Mouse (Mus musculus): Measurements from ENCODE around the gene Tulp4. TPM values are rescaled to one million over a fixed set of nuclear protein-coding genes. Genes with fewer than 3 reads are reported as not detected.
"Not testable (repeated sequence)": the region's sequence is repeated elsewhere in the genome, so short reads cannot be mapped to it uniquely, and the experiment has no call there.

Gene Tulp4
- polyA plus RNA-seq, 1 experiment from 2014 or later, result 113 TPM

- Histone ChIP-seq H3K4me3 (ENCODE audit: low read length) (no peak overlapping the region), H3K27me3 (replicated peaks; ENCODE audit: control insufficient read depth, insufficient read depth, low read length) (no peaks in the 10 kb centered on the region), H3K9me3 (ENCODE audit: control insufficient read depth, low read length) (no peaks in the 10 kb centered on the region), H3K4me2 (ENCODE audit: low read length) (no peak overlapping the region), H3K27ac (ENCODE audit: low read depth, low read length) (no peak overlapping the region), H3K9ac (ENCODE audit: low read depth, low read length) (no peak overlapping the region), H3K4me1 (ENCODE audit: control insufficient read depth, insufficient read depth, low read depth, low read length) (no peaks in the 10 kb centered on the region), H3K36me3 (ENCODE audit: control insufficient read depth, insufficient read depth, low read length) (peaks cover 14% of the 10 kb centered on the region)
- WGBS, result 46% methylated on average over 4 of the region's 4 CpGs
- ATAC-seq, result no peak
Observed at GRCm38 (mm10) chr17:6203795-6204194, 97.6 kb downstream of the Tulp4 start.

- no peak for ATAC-seq
- Histone ChIP-seq H3K27me3 (replicated peaks; ENCODE audit: control insufficient read depth, insufficient read depth, low read length) (no peaks in the 10 kb centered on the region), H3K9ac (ENCODE audit: low read depth, low read length) (no peak overlapping the region), H3K36me3 (ENCODE audit: control insufficient read depth, insufficient read depth, low read length) (peaks cover 45% of the 10 kb centered on the region), H3K4me3 (ENCODE audit: low read length) (no peak overlapping the region), H3K4me1 (ENCODE audit: control insufficient read depth, insufficient read depth, low read depth, low read length) (no peaks in the 10 kb centered on the region), H3K27ac (ENCODE audit: low read depth, low read length) (no peak overlapping the region), H3K4me2 (ENCODE audit: low read length) (no peak overlapping the region), H3K9me3 (ENCODE audit: control insufficient read depth, low read length) (no peaks in the 10 kb centered on the region)
- WGBS, result 94% methylated on average over 1 of the region's 1 CpGs
Observed at GRCm38 (mm10) chr17:6211721-6212120, 105.5 kb downstream of the Tulp4 start.

- Histone ChIP-seq H3K4me3 (ENCODE audit: low read length) (no peak overlapping the region), H3K27me3 (replicated peaks; ENCODE audit: control insufficient read depth, insufficient read depth, low read length) (no peaks in the 10 kb centered on the region), H3K4me1 (ENCODE audit: control insufficient read depth, insufficient read depth, low read depth, low read length) (no peaks in the 10 kb centered on the region), H3K4me2 (ENCODE audit: low read length) (no peak overlapping the region), H3K9ac (ENCODE audit: low read depth, low read length) (no peak overlapping the region), H3K9me3 (ENCODE audit: control insufficient read depth, low read length) (no peaks in the 10 kb centered on the region), H3K27ac (ENCODE audit: low read depth, low read length) (no peak overlapping the region), H3K36me3 (ENCODE audit: control insufficient read depth, insufficient read depth, low read length) (peaks cover 35% of the 10 kb centered on the region)
- WGBS, result 86% methylated on average over 4 of the region's 4 CpGs
- no peak for ATAC-seq
Observed at GRCm38 (mm10) chr17:6215640-6216039, 109.4 kb downstream of the Tulp4 start.

GRCm38 (mm10) chr17:6216514-6216913 lies 110.3 kb downstream of the Tulp4 start:
- ATAC-seq, result no peak
- no peak overlapping the region for H3K4me3 ChIP-seq (ENCODE audit: low read length)
- H3K36me3 ChIP-seq (ENCODE audit: control insufficient read depth, insufficient read depth, low read length), result peaks cover 31% of the 10 kb centered on the region
- no peaks in the 10 kb centered on the region for H3K9me3 ChIP-seq (ENCODE audit: control insufficient read depth, low read length)
- 95% methylated on average over 10 of the region's 10 CpGs for WGBS
- no peak overlapping the region for H3K27ac ChIP-seq (ENCODE audit: low read depth, low read length)
- H3K27me3 ChIP-seq (replicated peaks; ENCODE audit: control insufficient read depth, insufficient read depth, low read length), result no peaks in the 10 kb centered on the region
- no peak overlapping the region for H3K4me2 ChIP-seq (ENCODE audit: low read length)
- H3K4me1 ChIP-seq (ENCODE audit: control insufficient read depth, insufficient read depth, low read depth, low read length), result no peaks in the 10 kb centered on the region
- H3K9ac ChIP-seq (ENCODE audit: low read depth, low read length), result no peak overlapping the region

GRCm38 (mm10) chr17:6232633-6233032 lies 126.4 kb downstream of the Tulp4 start:
- not testable (repeated sequence) for H3K9me3 ChIP-seq (ENCODE audit: control insufficient read depth, low read length); H3K4me3 ChIP-seq (ENCODE audit: low read length); H3K27ac ChIP-seq (ENCODE audit: low read depth, low read length); H3K36me3 ChIP-seq (ENCODE audit: control insufficient read depth, insufficient read depth, low read length); H3K9ac ChIP-seq (ENCODE audit: low read depth, low read length); H3K4me1 ChIP-seq (ENCODE audit: control insufficient read depth, insufficient read depth, low read depth, low read length); H3K27me3 ChIP-seq (replicated peaks; ENCODE audit: control insufficient read depth, insufficient read depth, low read length); H3K4me2 ChIP-seq (ENCODE audit: low read length)
- ATAC-seq, result peak; percentile 14; the same call in 1 of the 2 replicates
- WGBS, result no CpG with 5 or more reads among the region's 7 CpGs

GRCm38 (mm10) chr17:6251298-6251697 lies 145.1 kb downstream of the Tulp4 start:
- H3K4me1 ChIP-seq (ENCODE audit: control insufficient read depth, insufficient read depth, low read depth, low read length); ATAC-seq; H3K9me3 ChIP-seq (ENCODE audit: control insufficient read depth, low read length); H3K27me3 ChIP-seq (replicated peaks; ENCODE audit: control insufficient read depth, insufficient read depth, low read length); H3K4me3 ChIP-seq (ENCODE audit: low read length); H3K36me3 ChIP-seq (ENCODE audit: control insufficient read depth, insufficient read depth, low read length); H3K9ac ChIP-seq (ENCODE audit: low read depth, low read length); H3K4me2 ChIP-seq (ENCODE audit: low read length); H3K27ac ChIP-seq (ENCODE audit: low read depth, low read length): not testable (repeated sequence)
- 100% methylated on average over 1 of the region's 1 CpGs for WGBS

GRCm38 (mm10) chr17:6256400-6257069 lies 150.3 kb downstream of the Tulp4 start, which contains the start of gene Tmem181a:
Tmem181a (plus strand) TSS chr17:6256860.
- H3K27ac ChIP-seq (ENCODE audit: low read depth, low read length); H3K36me3 ChIP-seq (ENCODE audit: control insufficient read depth, insufficient read depth, low read length); H3K27me3 ChIP-seq (replicated peaks; ENCODE audit: control insufficient read depth, insufficient read depth, low read length); H3K9me3 ChIP-seq (ENCODE audit: control insufficient read depth, low read length); H3K4me1 ChIP-seq (ENCODE audit: control insufficient read depth, insufficient read depth, low read depth, low read length): not testable (repeated sequence)
- peak within 1 kb of the TSS; percentile 40 for H3K4me3 ChIP-seq (ENCODE audit: low read length)
- peak within 1 kb of the TSS; percentile 47; the same call in 1 of the 2 replicates for H3K9ac ChIP-seq (ENCODE audit: low read depth, low read length)
- H3K4me2 ChIP-seq (ENCODE audit: low read length), result peak within 1 kb of the TSS; percentile 44
- 0% methylated on average over 2 of the region's 51 CpGs for WGBS
- ATAC-seq, result peak; percentile 94

- H3K4me1 ChIP-seq (ENCODE audit: control insufficient read depth, insufficient read depth, low read depth, low read length); H3K9me3 ChIP-seq (ENCODE audit: control insufficient read depth, low read length); H3K27me3 ChIP-seq (replicated peaks; ENCODE audit: control insufficient read depth, insufficient read depth, low read length); H3K36me3 ChIP-seq (ENCODE audit: control insufficient read depth, insufficient read depth, low read length); H3K27ac ChIP-seq (ENCODE audit: low read depth, low read length): not testable (repeated sequence)
- peak overlapping the region; percentile 44 for H3K4me2 ChIP-seq (ENCODE audit: low read length)
- 4% methylated on average over 13 of the region's 20 CpGs for WGBS
- peak overlapping the region; percentile 47; the same call in 1 of the 2 replicates for H3K9ac ChIP-seq (ENCODE audit: low read depth, low read length)
- peak; percentile 76 for ATAC-seq
- peak overlapping the region; percentile 40 for H3K4me3 ChIP-seq (ENCODE audit: low read length)
Observed at GRCm38 (mm10) chr17:6257070-6257456, 150.8 kb downstream of the Tulp4 start.

GRCm38 (mm10) chr17:6269876-6270831 lies 163.9 kb downstream of the Tulp4 start:
- not testable (repeated sequence) for H3K4me1 ChIP-seq (ENCODE audit: control insufficient read depth, insufficient read depth, low read depth, low read length); H3K27me3 ChIP-seq (replicated peaks; ENCODE audit: control insufficient read depth, insufficient read depth, low read length); H3K27ac ChIP-seq (ENCODE audit: low read depth, low read length); H3K9me3 ChIP-seq (ENCODE audit: control insufficient read depth, low read length); H3K36me3 ChIP-seq (ENCODE audit: control insufficient read depth, insufficient read depth, low read length)
- WGBS, result under 1% methylated on average over 39 of the region's 84 CpGs
- ATAC-seq, result peak; percentile 86
- peak overlapping the region; percentile 67 for H3K4me2 ChIP-seq (ENCODE audit: low read length)
- peak overlapping the region; percentile 64 for H3K9ac ChIP-seq (ENCODE audit: low read depth, low read length)
- peak overlapping the region; percentile 51 for H3K4me3 ChIP-seq (ENCODE audit: low read length)
